Mouse (Mus musculus): ENCODE measurements around the gene Siah1a.

DNA sequence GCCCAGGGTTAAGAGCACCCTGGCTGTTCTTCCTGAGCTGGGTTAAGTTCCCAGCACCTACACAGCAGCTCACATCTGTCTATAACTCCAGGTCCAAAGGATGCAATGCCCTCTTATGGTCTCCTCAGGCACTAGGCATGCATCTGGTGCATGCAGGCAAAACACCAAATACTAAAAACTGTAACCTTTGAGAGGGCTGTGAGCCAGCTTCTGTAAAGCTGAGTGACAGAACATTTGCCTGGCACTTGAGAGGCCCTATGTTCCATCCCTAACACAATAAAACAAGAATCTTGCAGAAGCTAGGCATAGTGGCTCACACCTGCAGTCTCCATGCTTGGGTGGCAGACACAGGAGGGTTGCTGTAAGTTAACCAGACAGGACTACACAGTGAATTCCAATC lies 4.1 kb downstream of the Siah1a start:
- no peak for TF ChIP-seq CTCF (IDR thresholded peaks at IDR 0.05; ENCODE audit: low read depth)
- TF ChIP-seq EP300 (IDR thresholded peaks at IDR 0.05; ENCODE audit: low read depth): no peak
